Mouse (Mus musculus) liver, embryonic 14.5 days (tissue): ENCODE results near the gene Olfr412.

Experiments
- CTCF ChIP-seq: IDR thresholded peaks from 2 replicates; pipeline ENCODE4 v1.5.1; 2016; ENCODE audit warnings: antibody characterized with exemption, low read depth, control low read depth
- EP300 ChIP-seq: IDR thresholded peaks from 2 replicates; pipeline ENCODE4 v1.6.1; 2016; ENCODE audit warnings: antibody characterized with exemption, low read depth

- no peak for TF ChIP-seq CTCF
- TF ChIP-seq EP300, result no peak
These were observed 9.3 kb upstream of the Olfr412 start, which contains the start of gene Olfr411 for GRCm38 (mm10) chr11:74352550-74352949.
